Mouse (Mus musculus): Measurements from ENCODE around the gene Rhot2. TPM values are rescaled to one million over a fixed set of nuclear protein-coding genes. Genes with fewer than 3 reads are reported as not detected.
"Not testable (repeated sequence)": the region's sequence is repeated elsewhere in the genome, so short reads cannot be mapped to it uniquely, and the experiment has no call there.

Rhot2 gene
- total RNA-seq, 2 experiments from 2014 or later = 102 to 103 TPM

GRCm38 (mm10) chr17:25827011-25827410, 17.6 kb downstream of the Rhot2 start:
- DNase-seq = no peak

GRCm38 (mm10) chr17:25825984-25826570, 18.6 kb downstream of the Rhot2 start:
- no peak for DNase-seq

- no peak for DNase-seq
Measured at GRCm38 (mm10) chr17:25825311-25825710, 19.3 kb downstream of the Rhot2 start.

- no peak for DNase-seq
Measured at GRCm38 (mm10) chr17:25824362-25825142, 20.1 kb downstream of the Rhot2 start.

GRCm38 (mm10) chr17:25823452-25823851, 21.2 kb downstream of the Rhot2 start, which contains the start of gene Wdr24:
Wdr24 (plus strand) TSS chr17:25823627.
- peak; percentile 74 to 83 for DNase-seq

- no peak for DNase-seq
Measured at GRCm38 (mm10) chr17:25818851-25819780, 25.5 kb downstream of the Rhot2 start.

- no peak for DNase-seq
Measured at GRCm38 (mm10) chr17:25817662-25818061, 27.0 kb downstream of the Rhot2 start.

- DNase-seq = peak; percentile 80 to 85
Measured at GRCm38 (mm10) chr17:25813471-25813870, 31.2 kb downstream of the Rhot2 start.

- DNase-seq = no peak
Measured at GRCm38 (mm10) chr17:25810890-25811289, 33.8 kb downstream of the Rhot2 start.

- peak in 1 of 2 experiments; percentile 62 for DNase-seq
Measured at GRCm38 (mm10) chr17:25809606-25810340, 34.9 kb downstream of the Rhot2 start.

GRCm38 (mm10) chr17:25808789-25809605, 35.7 kb downstream of the Rhot2 start, which contains the start of gene Fbxl16:
Fbxl16 (plus strand) TSS chr17:25809085.
- DNase-seq = peak; percentile 91

- DNase-seq = no peak
Measured at GRCm38 (mm10) chr17:25808028-25808427, 36.6 kb downstream of the Rhot2 start.

GRCm38 (mm10) chr17:25807452-25807851, 37.2 kb downstream of the Rhot2 start:
- DNase-seq = not testable (repeated sequence)

- DNase-seq = no peak
Measured at GRCm38 (mm10) chr17:25806507-25806906, 38.1 kb downstream of the Rhot2 start.

GRCm38 (mm10) chr17:25802825-25803517, 41.7 kb downstream of the Rhot2 start:
- peak; percentile 83 to 87 for DNase-seq

GRCm38 (mm10) chr17:25801029-25801428, 43.6 kb downstream of the Rhot2 start:
- DNase-seq = peak in 1 of 2 experiments; percentile 66

GRCm38 (mm10) chr17:25796951-25797369, 47.7 kb downstream of the Rhot2 start, which contains the start of gene Metrn:
Metrn (minus strand) TSS chr17:25797136.
- DNase-seq = peak; percentile 65 to 73

GRCm38 (mm10) chr17:25796211-25796771, 48.4 kb downstream of the Rhot2 start:
- no peak for DNase-seq

GRCm38 (mm10) chr17:25795609-25796092, 49.0 kb downstream of the Rhot2 start, which contains the start of gene AC134908.4:
AC134908.4 (minus strand) TSS chr17:25795659.
- DNase-seq = peak; percentile 59 to 70

- DNase-seq = no peak
Measured at GRCm38 (mm10) chr17:25794998-25795397, 49.7 kb downstream of the Rhot2 start.

Data from layer of hippocampus, postnatal 36 days (tissue).